13 mouse cellular contexts compared by ENCODE assay signal in genomic region chr7:27529070-27529469, GRCm38 (mm10). TPM values are rescaled to one million over a fixed set of nuclear protein-coding genes. Genes with fewer than 3 reads are reported as not detected.
"Had no signal": no experiment of that assay in that cellular context is flagged by ENCODE, and none has a peak within 500 bp of the region (broad histone marks: within the 10 kb centered on the region; RNA-seq: fewer than 3 reads in every experiment).

No protein-coding gene starts in this region.

- H3K4me1 ChIP-seq: limb, embryonic 10.5 days; midbrain, embryonic 15.5 days; neural tube, embryonic 13.5 days had no signal

- ATAC-seq: liver, embryonic 12.5 days; liver, postnatal 0 days; midbrain, embryonic 15.5 days had no signal

- H3K9ac ChIP-seq: liver, embryonic 12.5 days; liver, postnatal 0 days; midbrain, embryonic 15.5 days; neural tube, embryonic 13.5 days had no signal

- H3K4me3 ChIP-seq: limb, embryonic 10.5 days; liver, embryonic 12.5 days; midbrain, embryonic 15.5 days; neural tube, embryonic 13.5 days had no signal

- DNase-seq: kidney, adult 11 months; kidney, adult 9 months; kidney, postnatal 14 days; liver, postnatal 0 days; right cerebral cortex, adult 18-20 months; right cerebral cortex, postnatal 25 days; thymus, postnatal 36 days had no signal

- H3K4me2 ChIP-seq: liver, embryonic 12.5 days; midbrain, embryonic 11.5 days; midbrain, embryonic 15.5 days; neural tube, embryonic 13.5 days had no signal

- H3K9me3 ChIP-seq: limb, embryonic 10.5 days; liver, embryonic 12.5 days; midbrain, embryonic 15.5 days; neural tube, embryonic 13.5 days had no signal

- H3K27me3 ChIP-seq: liver, embryonic 12.5 days; midbrain, embryonic 15.5 days; neural tube, embryonic 13.5 days had no signal

- H3K27ac ChIP-seq: limb, embryonic 10.5 days; liver, embryonic 12.5 days; midbrain, embryonic 15.5 days; neural tube, embryonic 13.5 days had no signal

RNA-seq across cellular contexts. Expression of gene Hipk4, which starts 6.0 kb away (rescaled TPM):
- total RNA-seq: monocyte, adult 5-6 weeks had no signal
